Comparison of ENCODE assay signal across 7 mouse cellular contexts in the genomic region with DNA sequence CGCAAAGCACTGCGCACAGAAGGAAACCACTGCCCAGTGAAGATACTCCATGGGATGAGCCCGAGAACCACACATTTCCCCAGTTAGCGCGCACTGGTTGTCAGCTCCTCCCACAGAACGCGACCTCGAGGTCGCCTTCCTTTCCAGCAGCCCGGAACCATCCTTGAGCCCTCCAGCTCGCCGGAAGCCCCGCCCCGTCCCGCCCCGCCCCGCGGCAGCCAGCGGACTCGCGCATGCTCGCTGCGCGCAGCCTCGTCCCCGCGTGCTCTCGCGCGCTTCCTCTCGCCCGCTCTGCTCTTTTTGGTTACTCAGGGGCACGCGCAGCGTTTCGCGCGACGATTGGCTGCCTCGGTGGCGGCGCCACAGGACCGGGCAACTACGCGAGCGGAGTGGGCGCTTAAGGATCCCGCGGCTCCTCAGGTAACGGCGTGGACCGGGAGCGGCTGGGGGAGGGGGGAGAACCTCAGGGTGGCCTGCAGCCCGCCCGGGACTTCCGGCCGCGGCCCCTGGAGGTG. TPM values are rescaled to one million over a fixed set of nuclear protein-coding genes. Genes with fewer than 3 reads are reported as not detected.
DNase-seq lines count a peak whose midpoint lies in the region; ATAC-seq lines count a peak whose summit lies in the region.

Gene Prps1l3, plus strand, starts transcription at position 221 of the 515 bp plus-strand sequence.
Gene Mipol1, plus strand, starts transcription at position 236 of the 515 bp plus-strand sequence.

- H3K4me3 ChIP-seq in intestine, embryonic 15.5 days (replicated peaks) = peak within 1 kb of the TSS; percentile 76
- H3K4me3 ChIP-seq in midbrain, embryonic 10.5 days = peak within 1 kb of the TSS; percentile 83

- under 1% methylated on average over 58 of the region's 58 CpGs for WGBS in intestine, embryonic 15.5 days
- under 1% methylated on average over 58 of the region's 58 CpGs for WGBS in midbrain, embryonic 10.5 days

- peak within 1 kb of the TSS; percentile 81 for H3K9ac ChIP-seq in intestine, embryonic 15.5 days

- ATAC-seq in intestine, embryonic 15.5 days = peak; percentile 99

- H3K9me3 ChIP-seq in intestine, embryonic 15.5 days = no peaks in the 10 kb centered on the region
- H3K9me3 ChIP-seq in midbrain, embryonic 10.5 days (replicated peaks) = no peaks in the 10 kb centered on the region

- DNase-seq in adrenal gland, adult 18-20 months (ENCODE audit: low spot score in 2 of 2) = peak; percentile 79 to 82
- DNase-seq in embryo, embryonic 11 days = peak; percentile 96
- DNase-seq in gastrocnemius, postnatal 36 days = peak; percentile 78 to 81
- DNase-seq in left cerebral cortex, postnatal 25 days (ENCODE audit: low spot score in 2 of 2) = peak; percentile 89 to 92
- peak; percentile 96 for DNase-seq in midbrain, embryonic 10.5 days (ENCODE audit: low spot score)
- peak; percentile 87 for DNase-seq in right cerebral cortex, postnatal 4 days

- H3K4me1 ChIP-seq in intestine, embryonic 15.5 days (replicated peaks) = 0 out of 2 replicates have a peak, but pooled peaks cover 3% of the 10 kb centered on the region
- H3K4me1 ChIP-seq in midbrain, embryonic 10.5 days = peaks cover 17% of the 10 kb centered on the region

- peak within 1 kb of the TSS; percentile 64 for H3K4me2 ChIP-seq in intestine, embryonic 15.5 days (replicated peaks)

- peak within 1 kb of the TSS; percentile 92 for H3K27ac ChIP-seq in intestine, embryonic 15.5 days
- H3K27ac ChIP-seq in midbrain, embryonic 10.5 days (replicated peaks) = peak within 1 kb of the TSS; percentile 98

- 0 out of 2 replicates have a peak, but pooled peaks cover 4% of the 10 kb centered on the region for H3K36me3 ChIP-seq in intestine, embryonic 15.5 days
- H3K36me3 ChIP-seq in midbrain, embryonic 10.5 days = peaks cover 20% of the 10 kb centered on the region

- intact Hi-C loops in gastrocnemius, postnatal 36 days (cut with DNase I) = no loop called here
- intact Hi-C loops in left cerebral cortex, postnatal 25 days (cut with DNase I) = no loop called here

- H3K27me3 ChIP-seq in intestine, embryonic 15.5 days (replicated peaks) = no peaks in the 10 kb centered on the region
- no peaks in the 10 kb centered on the region for H3K27me3 ChIP-seq in midbrain, embryonic 10.5 days (ENCODE audit: low read depth, poor library complexity, severe bottlenecking)

RNA-seq across cellular contexts. Expression of gene Prps1l3, which starts in this region (rescaled TPM):
- 10 to 100 TPM; 29.4 to 37.8 TPM for total RNA-seq in adrenal gland, adult 18-20 months (2021)
- 10 to 100 TPM; 18.6 to 22.6 TPM for total RNA-seq in gastrocnemius, postnatal 36 days (2021)
- polyA plus RNA-seq in intestine, embryonic 15.5 days (2015; fragmentation: Nextera tagmentation; extraction: Ambion mirVana) = 59.2 and 63.0 TPM in 2 replicates
- total RNA-seq in left cerebral cortex, postnatal 25 days (2021) = 10 to 100 TPM; 13.8 to 14.3 TPM
- 74.9 and 83.9 TPM in 2 replicates for polyA plus RNA-seq in midbrain, embryonic 10.5 days (2016; fragmentation: Nextera tagmentation; extraction: Ambion mirVana)

RNA-seq across cellular contexts. Expression of gene Mipol1, which starts in this region (rescaled TPM):
- total RNA-seq in adrenal gland, adult 18-20 months (2021) = 1 to 10 TPM; 8.1 to 8.4 TPM
- 1 to 10 TPM; 2.4 to 2.6 TPM for total RNA-seq in gastrocnemius, postnatal 36 days (2021)
- 8.8 and 10.1 TPM in 2 replicates for polyA plus RNA-seq in intestine, embryonic 15.5 days (2015; fragmentation: Nextera tagmentation; extraction: Ambion mirVana)
- 1 to 10 TPM; 5.2 to 5.5 TPM for total RNA-seq in left cerebral cortex, postnatal 25 days (2021)
- polyA plus RNA-seq in midbrain, embryonic 10.5 days (2016; fragmentation: Nextera tagmentation; extraction: Ambion mirVana) = 7.8 and 8.9 TPM in 2 replicates

Comparison
In these comparisons a context has a peak if more than half of its experiments do, and no peak if none do; other contexts are left out.
1. Peak in every context shown above with its lines: DNase-seq, ATAC-seq, H3K4me3 ChIP-seq and H3K27ac ChIP-seq.